Mouse (Mus musculus) lung, postnatal 14 days (tissue): ENCODE results near the gene Clec3b.

ENCODE experiments used
- DNase-seq: peaks from one replicate; pipeline ENCODE4 v3.0.0; 2021

The Clec3b gene

GRCm38 (mm10) chr9:123156910-123157361, 6.2 kb downstream of the Clec3b start:
- peak; percentile 76 for DNase-seq

DNA sequence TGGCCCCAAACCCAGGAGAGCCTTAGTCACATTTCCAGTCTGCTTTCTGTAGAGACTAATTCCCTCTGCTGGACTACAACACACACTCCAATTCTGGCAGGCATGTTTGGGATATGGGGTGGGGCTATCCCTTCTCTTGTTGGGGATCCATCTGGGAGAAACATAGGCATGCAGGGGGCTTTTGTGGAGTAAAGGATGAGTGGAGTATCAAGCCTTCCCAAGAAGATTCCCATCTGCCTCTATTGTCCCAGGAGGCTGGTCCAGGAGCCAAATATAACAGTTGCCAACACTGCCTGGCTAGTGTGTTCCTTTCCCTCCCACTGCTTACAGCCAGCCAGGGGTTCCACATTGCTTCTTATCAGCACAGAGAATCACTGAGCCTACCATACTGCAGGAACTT, 7.0 kb downstream of the Clec3b start:
- no peak for DNase-seq

- DNase-seq, result peak; percentile 48
Measured at GRCm38 (mm10) chr9:123158125-123158836, 7.5 kb downstream of the Clec3b start.

- DNase-seq, result peak; percentile 78
Measured at GRCm38 (mm10) chr9:123159330-123159729, 8.6 kb downstream of the Clec3b start.

DNA sequence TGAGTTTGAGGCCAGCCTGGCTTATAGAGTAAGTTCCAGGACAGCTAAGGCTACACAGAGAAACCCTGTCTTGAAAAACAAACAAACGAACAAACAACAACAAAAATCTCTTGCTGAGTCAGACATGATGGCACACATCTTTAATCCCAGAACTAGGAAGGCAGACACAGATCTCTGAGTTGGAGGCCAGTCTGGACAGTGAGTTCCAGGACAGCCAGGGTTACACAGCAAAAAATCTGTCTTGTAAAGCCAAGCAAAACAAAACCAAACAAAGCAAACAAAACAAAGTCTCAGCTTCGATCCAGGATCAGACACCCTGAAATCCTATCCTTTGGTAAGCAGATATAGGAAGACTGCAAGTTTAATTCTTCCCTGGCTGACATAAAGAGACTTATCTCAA, 11.0 kb downstream of the Clec3b start:
- DNase-seq, result no peak

GRCm38 (mm10) chr9:123162985-123163694, 12.4 kb downstream of the Clec3b start:
- DNase-seq, result no peak

- no peak for DNase-seq
Measured at GRCm38 (mm10) chr9:123165781-123166443, 15.2 kb downstream of the Clec3b start.

- no peak for DNase-seq
Measured at GRCm38 (mm10) chr9:123173760-123174159, 23.0 kb downstream of the Clec3b start.

DNA sequence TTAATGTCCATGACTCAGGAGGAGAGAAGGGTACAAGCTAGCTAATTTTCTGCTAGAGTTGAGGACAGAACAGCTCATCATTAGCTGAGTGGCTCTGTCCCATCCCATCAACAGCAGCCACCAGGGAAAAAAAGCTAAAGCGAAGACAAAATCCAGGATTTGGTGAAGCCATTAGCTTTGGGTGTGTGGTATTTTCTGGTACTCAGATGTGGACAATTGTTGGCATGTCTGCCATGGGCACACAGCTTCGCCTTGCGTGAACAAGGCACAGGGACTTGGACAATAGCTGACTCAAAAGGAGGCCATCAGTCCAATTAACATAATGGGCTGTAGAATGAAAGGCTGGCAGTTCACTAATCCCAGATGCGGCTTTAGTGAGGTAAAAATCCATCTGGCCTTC, 23.6 kb downstream of the Clec3b start:
- no peak for DNase-seq

- no peak for DNase-seq
Measured at GRCm38 (mm10) chr9:123177380-123178048, 26.8 kb downstream of the Clec3b start.

- no peak for DNase-seq
Measured at GRCm38 (mm10) chr9:123180003-123180402, 29.3 kb downstream of the Clec3b start.

GRCm38 (mm10) chr9:123183226-123183625, 32.5 kb downstream of the Clec3b start:
- DNase-seq, result no peak

- DNase-seq, result no peak
Measured at GRCm38 (mm10) chr9:123185546-123185945, 34.8 kb downstream of the Clec3b start.

GRCm38 (mm10) chr9:123186151-123186550, 35.4 kb downstream of the Clec3b start:
- no peak for DNase-seq

DNA sequence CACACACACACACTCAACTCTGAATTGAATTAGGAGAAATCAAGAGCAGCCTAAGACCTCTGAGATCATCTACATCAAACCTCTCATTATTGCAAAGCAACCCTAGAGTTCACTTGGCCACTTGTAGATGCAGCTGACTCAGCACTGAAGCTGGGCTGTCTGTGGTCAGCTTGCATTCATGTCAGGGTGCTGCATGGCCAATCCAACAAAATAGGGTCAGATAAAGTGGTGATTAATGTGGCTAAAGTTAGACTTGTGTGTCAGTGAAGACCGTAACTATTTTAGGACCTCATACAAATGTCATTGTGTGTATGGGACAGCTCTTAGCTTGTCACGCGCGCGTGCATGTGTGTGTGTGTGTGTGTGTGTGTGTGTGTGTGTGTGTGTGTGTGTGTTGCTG, 36.8 kb downstream of the Clec3b start:
- no peak for DNase-seq

DNA sequence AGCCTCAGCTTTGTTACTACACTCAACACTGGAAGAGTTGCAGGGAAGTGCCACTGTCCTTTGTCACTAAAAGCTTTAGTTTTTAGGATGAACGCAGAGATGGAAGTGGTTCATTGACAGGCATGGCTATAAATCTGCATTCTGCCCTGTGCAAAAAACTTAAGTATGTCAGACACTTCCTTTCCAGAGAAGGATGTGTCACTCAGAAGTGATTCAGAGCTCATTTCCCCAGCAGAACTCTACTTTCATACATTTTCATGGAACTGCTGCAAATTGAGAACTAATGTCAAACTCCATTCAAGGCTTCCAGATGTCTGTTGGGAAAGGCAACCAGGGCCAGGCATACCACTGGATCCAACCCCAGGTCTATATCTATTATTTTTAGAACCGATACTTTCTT, 37.5 kb downstream of the Clec3b start:
- no peak for DNase-seq

GRCm38 (mm10) chr9:123200116-123200515, 49.4 kb downstream of the Clec3b start:
- no peak for DNase-seq

- no peak for DNase-seq
Measured at GRCm38 (mm10) chr9:123206526-123206925, 55.8 kb downstream of the Clec3b start.

DNA sequence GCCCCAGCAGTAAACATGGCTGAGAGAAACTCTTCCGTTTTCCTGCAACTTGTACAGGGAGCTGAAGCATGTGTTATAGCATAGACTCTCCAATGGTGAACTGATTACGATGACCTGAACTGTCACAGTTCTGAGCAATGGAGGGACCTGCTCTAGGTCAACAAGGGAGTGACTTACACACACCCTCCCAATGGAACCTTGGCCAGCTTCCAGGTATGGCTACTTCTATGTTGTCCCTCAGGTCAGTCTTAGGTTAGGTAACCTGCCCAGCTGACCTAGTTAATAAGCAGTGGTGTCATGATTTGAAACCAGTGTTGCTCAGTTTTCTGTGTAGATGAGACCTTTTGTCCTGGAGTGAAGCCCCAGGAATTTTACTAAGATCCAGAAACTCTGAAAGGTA, 56.2 kb downstream of the Clec3b start:
- DNase-seq, result peak; percentile 29
